ENCODE assay signal across 11 mouse cellular contexts in the genomic region with DNA sequence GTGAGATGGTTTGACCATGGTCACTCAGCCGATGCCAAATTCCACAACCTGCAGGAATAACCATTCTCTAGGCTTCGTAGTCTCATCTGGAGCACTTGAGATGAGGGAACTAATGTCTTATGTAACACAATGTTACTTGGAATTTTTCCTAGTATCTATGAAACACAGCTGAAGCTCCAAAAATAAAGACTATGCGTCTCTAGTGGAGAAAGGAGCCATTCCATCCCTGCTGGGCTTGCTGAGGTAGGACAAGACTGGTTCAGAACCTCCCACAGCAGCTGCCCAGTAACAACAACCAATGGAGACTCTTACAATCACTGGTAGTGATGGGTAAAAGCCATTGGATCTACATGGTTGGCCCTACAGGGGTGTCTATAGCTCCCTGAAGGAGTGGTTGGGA.
"Had no signal": no experiment of that assay in that cellular context is flagged by ENCODE, and none has a peak within 500 bp of the region (broad histone marks: within the 10 kb centered on the region; RNA-seq: fewer than 3 reads in every experiment).

No protein-coding gene starts in this region.

- H3K4me2 ChIP-seq: limb, embryonic 13.5 days had no signal

- DNase-seq: kidney, adult 11 months; kidney, adult 9 months; kidney, postnatal 36 days; left cerebral cortex, postnatal 4 days; lung, adult 18-20 months; right cerebral cortex, postnatal 4 days; spleen, adult 18-20 months had no signal

- H3K36me3 ChIP-seq: limb, embryonic 13.5 days had no signal

- H3K4me3 ChIP-seq: limb, embryonic 13.5 days; myocyte had no signal

- H3K27ac ChIP-seq: kidney, postnatal 0 days; limb, embryonic 13.5 days; liver, embryonic 14.5 days had no signal

- H3K9me3 ChIP-seq: limb, embryonic 13.5 days had no signal

- H3K9ac ChIP-seq: limb, embryonic 13.5 days; liver, embryonic 14.5 days had no signal
